Mouse (Mus musculus): ENCODE results near the gene Atf3. TPM values are rescaled to one million over a fixed set of nuclear protein-coding genes. Genes with fewer than 3 reads are reported as not detected.

Atf3 gene
- polyA plus RNA-seq, 1 experiment from 2014 or later, result 8.2 TPM

- Histone ChIP-seq H3K36me3 (ENCODE audit: insufficient read depth, low read length) (no peaks in the 10 kb centered on the region), H3K27ac (ENCODE audit: low read length) (no peak overlapping the region), H3K4me2 (replicated peaks; ENCODE audit: low read depth, low read length) (no peak overlapping the region), H3K4me3 (ENCODE audit: low read depth, low read length) (no peak overlapping the region), H3K4me1 (ENCODE audit: insufficient read depth, low read depth, low read length) (no peaks in the 10 kb centered on the region), H3K27me3 (replicated peaks; ENCODE audit: insufficient read depth, low read length) (no peaks in the 10 kb centered on the region), H3K9ac (replicated peaks; ENCODE audit: low read depth) (no peak overlapping the region), H3K9me3 (ENCODE audit: low read length) (no peaks in the 10 kb centered on the region)
- peak; percentile 25; the same call in 1 of the 2 replicates for ATAC-seq
- TF ChIP-seq CTCF (IDR thresholded peaks at IDR 0.05) (no peak), EP300 (IDR thresholded peaks at IDR 0.05) (peak; percentile 25; the same call in 1 of the 2 replicates)
- peak; percentile 57 for DNase-seq (ENCODE audit: low spot score)
- 78% methylated on average over 9 of the region's 9 CpGs for WGBS
These were observed 16.8 kb downstream of the Atf3 start for GRCm38 (mm10) chr1:191200816-191201602.

GRCm38 (mm10) chr1:191197916-191198315 is 19.9 kb downstream of the Atf3 start:
- peak; percentile 36 for DNase-seq (ENCODE audit: low spot score)
- H3K36me3 ChIP-seq (ENCODE audit: insufficient read depth, low read length), result no peaks in the 10 kb centered on the region
- H3K9me3 ChIP-seq (ENCODE audit: low read length), result no peaks in the 10 kb centered on the region
- no peak for TF ChIP-seq CTCF (IDR thresholded peaks at IDR 0.05)
- TF ChIP-seq EP300 (IDR thresholded peaks at IDR 0.05), result no peak
- H3K27ac ChIP-seq (ENCODE audit: low read length), result no peak overlapping the region
- no peak overlapping the region for H3K4me2 ChIP-seq (replicated peaks; ENCODE audit: low read depth, low read length)
- H3K4me3 ChIP-seq (ENCODE audit: low read depth, low read length), result no peak overlapping the region
- no peak for ATAC-seq
- H3K9ac ChIP-seq (replicated peaks; ENCODE audit: low read depth), result no peak overlapping the region
- no peaks in the 10 kb centered on the region for H3K27me3 ChIP-seq (replicated peaks; ENCODE audit: insufficient read depth, low read length)
- 56% methylated on average over 7 of the region's 7 CpGs for WGBS
- no peaks in the 10 kb centered on the region for H3K4me1 ChIP-seq (ENCODE audit: insufficient read depth, low read depth, low read length)

GRCm38 (mm10) chr1:191196016-191196415 is 21.8 kb downstream of the Atf3 start:
- no peak overlapping the region for H3K4me3 ChIP-seq (ENCODE audit: low read depth, low read length)
- H3K27ac ChIP-seq (ENCODE audit: low read length), result no peak overlapping the region
- H3K4me2 ChIP-seq (replicated peaks; ENCODE audit: low read depth, low read length), result no peak overlapping the region
- TF ChIP-seq CTCF (IDR thresholded peaks at IDR 0.05) (no peak), EP300 (IDR thresholded peaks at IDR 0.05) (no peak)
- no peaks in the 10 kb centered on the region for H3K9me3 ChIP-seq (ENCODE audit: low read length)
- 85% methylated on average over 6 of the region's 6 CpGs for WGBS
- no peaks in the 10 kb centered on the region for H3K27me3 ChIP-seq (replicated peaks; ENCODE audit: insufficient read depth, low read length)
- no peaks in the 10 kb centered on the region for H3K36me3 ChIP-seq (ENCODE audit: insufficient read depth, low read length)
- H3K4me1 ChIP-seq (ENCODE audit: insufficient read depth, low read depth, low read length), result no peaks in the 10 kb centered on the region
- no peak for ATAC-seq
- DNase-seq (ENCODE audit: low spot score), result no peak
- no peak overlapping the region for H3K9ac ChIP-seq (replicated peaks; ENCODE audit: low read depth)

GRCm38 (mm10) chr1:191193657-191194424 is 24.0 kb downstream of the Atf3 start:
- Histone ChIP-seq H3K9me3 (ENCODE audit: low read length) (no peaks in the 10 kb centered on the region), H3K27me3 (replicated peaks; ENCODE audit: insufficient read depth, low read length) (no peaks in the 10 kb centered on the region), H3K4me3 (ENCODE audit: low read depth, low read length) (no peak overlapping the region), H3K4me2 (replicated peaks; ENCODE audit: low read depth, low read length) (no peak overlapping the region; the same call in 1 of the 2 replicates), H3K36me3 (ENCODE audit: insufficient read depth, low read length) (no peaks in the 10 kb centered on the region), H3K27ac (ENCODE audit: low read length) (0 out of 2 replicates have a peak overlapping the region, but pooled peaks have one; percentile 26), H3K9ac (replicated peaks; ENCODE audit: low read depth) (no peak overlapping the region), H3K4me1 (ENCODE audit: insufficient read depth, low read depth, low read length) (no peaks in the 10 kb centered on the region)
- peak; percentile 85 for ATAC-seq
- WGBS, result 23% methylated on average over 14 of the region's 14 CpGs
- peak; percentile 50 for TF ChIP-seq EP300 (IDR thresholded peaks at IDR 0.05)
- TF ChIP-seq CTCF (IDR thresholded peaks at IDR 0.05), result peak; percentile 66
- peak; percentile 87 for DNase-seq (ENCODE audit: low spot score)

GRCm38 (mm10) chr1:191192751-191193150 is 25.1 kb downstream of the Atf3 start:
- H3K9me3 ChIP-seq (ENCODE audit: low read length), result no peaks in the 10 kb centered on the region
- no peak for DNase-seq (ENCODE audit: low spot score)
- H3K27ac ChIP-seq (ENCODE audit: low read length), result no peak overlapping the region
- H3K4me1 ChIP-seq (ENCODE audit: insufficient read depth, low read depth, low read length), result no peaks in the 10 kb centered on the region
- H3K4me3 ChIP-seq (ENCODE audit: low read depth, low read length), result no peak overlapping the region
- no peaks in the 10 kb centered on the region for H3K36me3 ChIP-seq (ENCODE audit: insufficient read depth, low read length)
- H3K27me3 ChIP-seq (replicated peaks; ENCODE audit: insufficient read depth, low read length), result no peaks in the 10 kb centered on the region
- ATAC-seq, result no peak
- H3K9ac ChIP-seq (replicated peaks; ENCODE audit: low read depth), result no peak overlapping the region
- WGBS, result 89% methylated on average over 6 of the region's 6 CpGs
- no peak overlapping the region for H3K4me2 ChIP-seq (replicated peaks; ENCODE audit: low read depth, low read length)
- TF ChIP-seq CTCF (IDR thresholded peaks at IDR 0.05), result no peak
- TF ChIP-seq EP300 (IDR thresholded peaks at IDR 0.05), result no peak

- Histone ChIP-seq H3K27ac (ENCODE audit: low read length) (no peak overlapping the region), H3K9me3 (ENCODE audit: low read length) (no peaks in the 10 kb centered on the region), H3K27me3 (replicated peaks; ENCODE audit: insufficient read depth, low read length) (no peaks in the 10 kb centered on the region), H3K4me3 (ENCODE audit: low read depth, low read length) (no peak overlapping the region), H3K9ac (replicated peaks; ENCODE audit: low read depth) (no peak overlapping the region), H3K36me3 (ENCODE audit: insufficient read depth, low read length) (no peaks in the 10 kb centered on the region), H3K4me2 (replicated peaks; ENCODE audit: low read depth, low read length) (no peak overlapping the region), H3K4me1 (ENCODE audit: insufficient read depth, low read depth, low read length) (no peaks in the 10 kb centered on the region)
- no peak for ATAC-seq
- no peak for DNase-seq (ENCODE audit: low spot score)
- TF ChIP-seq EP300 (IDR thresholded peaks at IDR 0.05), result no peak
- TF ChIP-seq CTCF (IDR thresholded peaks at IDR 0.05), result no peak
- WGBS, result 55% methylated on average over 6 of the region's 6 CpGs
These were observed 25.6 kb downstream of the Atf3 start for GRCm38 (mm10) chr1:191192213-191192612.

All from lung, postnatal 0 days (tissue).